Mouse (Mus musculus) lung, postnatal 14 days (tissue): ENCODE results near the gene Stac.

Experiments
- DNase-seq: peaks from one replicate; pipeline ENCODE4 v3.0.0; 2021

Gene Stac

GRCm38 (mm10) chr9:111587527-111587926 is 102.6 kb downstream of the Stac start:
- no peak for DNase-seq

- DNase-seq = no peak
These were observed 111.4 kb downstream of the Stac start for GRCm38 (mm10) chr9:111578784-111579183.

- no peak for DNase-seq
These were observed 112.7 kb downstream of the Stac start for GRCm38 (mm10) chr9:111577453-111577852.

- DNase-seq = no peak
These were observed 114.3 kb downstream of the Stac start for GRCm38 (mm10) chr9:111575889-111576288.

GRCm38 (mm10) chr9:111573836-111574235 is 116.3 kb downstream of the Stac start:
- DNase-seq = no peak

GRCm38 (mm10) chr9:111571619-111572018 is 118.5 kb downstream of the Stac start:
- DNase-seq = no peak

- no peak for DNase-seq
These were observed 126.0 kb downstream of the Stac start for GRCm38 (mm10) chr9:111564176-111564575.

- DNase-seq = no peak
These were observed 126.9 kb downstream of the Stac start for GRCm38 (mm10) chr9:111563226-111563625.

GRCm38 (mm10) chr9:111562217-111562988 is 127.7 kb downstream of the Stac start:
- peak; percentile 2 for DNase-seq

GRCm38 (mm10) chr9:111556699-111557098 is 133.4 kb downstream of the Stac start:
- DNase-seq = no peak

GRCm38 (mm10) chr9:111552865-111553264 is 137.3 kb downstream of the Stac start:
- DNase-seq = no peak

- peak; percentile 22 for DNase-seq
These were observed 138.5 kb downstream of the Stac start for GRCm38 (mm10) chr9:111551461-111552190.

- no peak for DNase-seq
These were observed 139.2 kb downstream of the Stac start for GRCm38 (mm10) chr9:111550963-111551321.

GRCm38 (mm10) chr9:111550281-111550962 is 139.7 kb downstream of the Stac start:
- DNase-seq = peak; percentile 19

- no peak for DNase-seq
These were observed 147.5 kb downstream of the Stac start for GRCm38 (mm10) chr9:111542663-111543062.

GRCm38 (mm10) chr9:111535445-111536064 is 154.6 kb downstream of the Stac start:
- DNase-seq = no peak

GRCm38 (mm10) chr9:111534744-111535423 is 155.3 kb downstream of the Stac start:
- no peak for DNase-seq

GRCm38 (mm10) chr9:111523871-111524270 is 166.3 kb downstream of the Stac start:
- DNase-seq = no peak

GRCm38 (mm10) chr9:111523111-111523510 is 167.0 kb downstream of the Stac start:
- DNase-seq = no peak

GRCm38 (mm10) chr9:111522226-111522625 is 167.9 kb downstream of the Stac start:
- no peak for DNase-seq

GRCm38 (mm10) chr9:111515536-111515935 is 174.6 kb downstream of the Stac start:
- DNase-seq = no peak

GRCm38 (mm10) chr9:111514586-111515473 is 175.3 kb downstream of the Stac start:
- no peak for DNase-seq
